Mouse (Mus musculus) inflammation-experienced regulatory T-cells, adult 6 months (primary cell): ENCODE data around the gene Apoe. TPM values are rescaled to one million over a fixed set of nuclear protein-coding genes. Genes with fewer than 3 reads are reported as not detected.

Source experiments
- ATAC-seq: one replicate; pipeline ENCODE4 v1.8.0; 2017
- polyA plus RNA-seq, 3 experiments: library from polyadenylated mRNA; unstranded; fragments of 100-300 nt; shearing (Covaris generic); gene quantifications; one replicate each; pipeline ENCODE4 v1.2.1; 2017

Gene Apoe
- polyA plus RNA-seq: 10 to 100 TPM in 2 of 3 experiments, 1 to 10 TPM in 1; 8.7 to 11.9 (median 10.6) TPM

DNA sequence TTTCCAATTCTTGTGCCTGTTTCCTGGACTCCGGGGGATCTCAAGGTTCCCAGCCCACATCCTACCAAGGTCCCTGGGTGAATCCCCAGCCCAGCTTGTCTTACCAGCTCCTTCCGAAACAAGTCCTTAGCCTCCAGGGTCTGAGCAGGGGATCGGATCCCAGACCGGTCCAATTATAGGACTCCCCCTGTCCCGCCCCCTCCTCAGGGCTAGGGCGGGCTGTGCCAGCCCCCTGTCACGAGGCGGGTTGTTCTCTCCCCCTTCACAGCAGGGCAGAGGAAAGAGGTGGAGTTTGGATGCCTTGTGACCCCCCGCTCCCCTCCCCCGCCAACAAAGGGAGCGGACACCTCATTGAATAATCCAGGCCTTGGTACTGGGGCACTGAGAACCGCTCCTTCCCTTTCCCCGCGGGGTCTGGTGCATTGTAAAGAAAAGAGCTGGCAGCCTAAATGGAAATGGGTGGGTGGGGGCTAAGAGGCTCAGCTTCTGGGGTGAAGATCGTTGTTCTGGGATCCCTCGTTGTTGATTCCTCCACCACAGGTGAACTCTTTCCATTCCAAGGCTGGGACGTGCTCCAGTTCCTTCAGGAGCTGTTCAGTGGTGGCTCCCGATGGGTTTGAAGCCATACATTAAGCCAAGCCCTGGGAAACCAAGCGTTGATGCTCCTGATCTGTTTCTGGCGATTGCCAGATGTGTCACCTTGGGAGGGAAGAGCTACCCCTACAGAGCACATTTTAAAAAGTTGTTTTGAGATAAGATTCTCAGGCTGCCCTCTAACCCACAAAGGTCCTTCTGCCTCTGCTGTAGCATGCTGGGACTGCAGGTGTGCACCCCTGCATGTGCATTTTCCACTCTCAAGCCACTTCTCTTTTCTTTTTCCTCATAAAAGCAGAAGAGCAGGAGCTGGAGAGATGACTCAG is at the start of gene Apoe:
Gene Apoe (minus strand): TSS at position 282 of the 920 bp plus-strand sequence.
- ATAC-seq: no peak

DNA sequence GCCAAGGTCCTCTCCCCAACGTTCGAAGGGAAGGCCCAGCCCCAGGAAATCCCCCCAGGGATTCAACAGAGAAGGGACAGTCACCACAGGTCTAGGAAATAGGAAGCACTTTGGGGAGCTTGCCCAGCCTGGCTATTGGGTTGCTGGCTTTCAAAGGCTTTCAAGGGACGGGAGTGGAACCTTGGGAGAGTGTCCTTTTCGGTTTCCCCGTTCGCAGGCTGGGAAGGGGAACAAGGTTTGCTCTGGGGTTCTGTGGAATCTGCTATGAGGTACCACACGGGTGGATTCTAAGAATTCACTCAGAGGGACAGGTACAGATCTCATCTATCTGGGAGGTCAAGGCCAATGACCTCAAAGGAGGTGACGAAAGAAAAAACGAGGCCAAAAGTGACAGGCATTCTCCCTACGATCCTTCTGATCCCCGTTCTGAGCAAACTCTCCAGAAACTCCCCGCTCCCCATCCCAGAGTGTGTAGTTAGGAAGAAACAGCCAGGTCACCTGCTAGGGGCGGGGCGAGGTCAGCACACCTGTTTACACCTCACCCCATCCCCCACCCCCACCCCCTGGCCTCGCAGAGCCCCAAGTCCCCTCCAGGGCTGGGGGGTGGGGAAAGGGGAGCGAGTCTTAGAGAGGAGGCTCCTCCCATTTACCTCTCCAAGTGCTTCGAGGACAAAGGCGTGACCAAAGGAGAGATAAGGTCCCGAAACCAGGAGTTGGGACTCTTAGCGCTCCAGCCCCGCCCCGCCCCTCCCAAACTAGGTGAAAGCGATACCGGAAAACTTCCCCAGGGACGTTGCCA is 48.6 kb upstream of the Apoe start:
- ATAC-seq: no peak

DNA sequence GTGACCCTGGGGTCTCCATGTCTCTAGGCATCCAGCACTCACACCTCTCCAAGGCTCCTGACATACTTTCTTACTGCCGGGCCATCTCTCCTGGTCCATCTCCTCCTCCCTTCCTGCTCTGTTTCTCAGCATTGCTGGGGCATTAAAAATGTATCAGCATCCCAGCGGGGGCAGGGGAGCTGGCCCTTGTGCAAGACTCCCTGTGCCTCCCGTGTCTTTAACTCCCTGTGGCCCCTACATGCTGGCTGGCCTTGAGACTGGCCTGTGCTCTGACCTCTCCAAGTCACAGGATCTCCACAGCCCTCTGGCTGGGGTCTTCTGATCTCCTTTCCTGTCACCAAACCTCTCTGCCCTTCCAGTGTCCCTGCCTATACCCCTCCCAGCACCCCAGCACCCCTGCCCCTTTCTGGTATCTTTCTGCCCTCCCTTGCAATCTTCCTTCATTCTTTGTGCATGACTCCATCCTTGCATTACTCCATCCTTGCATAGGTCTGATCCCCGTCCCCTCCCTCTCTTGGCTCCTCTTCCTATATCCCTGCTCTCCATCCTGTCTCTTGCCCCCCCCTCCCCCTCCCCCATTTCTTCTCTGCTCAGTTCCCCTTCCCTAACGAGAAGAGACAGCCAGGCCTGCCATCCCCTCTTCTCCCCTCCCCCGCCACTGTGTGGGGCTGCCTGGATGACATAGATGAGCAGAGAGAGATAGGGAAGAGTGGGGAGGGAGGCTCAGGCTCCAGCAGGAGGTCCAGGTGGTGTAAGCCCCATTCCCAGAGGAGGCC is 47.6 kb upstream of the Apoe start:
- no peak for ATAC-seq

DNA sequence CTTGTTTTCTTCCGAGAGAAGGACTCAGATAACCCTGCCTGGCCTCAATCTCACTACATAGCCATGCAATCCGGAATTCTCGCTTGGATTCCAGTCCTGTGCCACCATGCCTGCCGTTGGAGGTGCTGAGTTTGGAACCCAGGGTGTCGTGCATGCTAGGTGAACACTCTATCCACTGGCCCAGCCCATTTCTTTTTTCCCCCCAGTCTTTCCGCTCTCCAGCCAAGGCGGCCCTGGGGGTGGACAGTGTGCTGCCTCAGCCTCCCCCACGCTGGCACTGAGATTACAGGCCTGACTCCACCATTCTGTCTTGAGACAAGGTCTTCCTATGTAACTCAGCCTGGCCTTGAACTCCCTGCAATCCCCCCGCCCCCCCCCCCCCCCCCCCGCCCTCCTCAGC is 47.0 kb upstream of the Apoe start:
- ATAC-seq: no peak

DNA sequence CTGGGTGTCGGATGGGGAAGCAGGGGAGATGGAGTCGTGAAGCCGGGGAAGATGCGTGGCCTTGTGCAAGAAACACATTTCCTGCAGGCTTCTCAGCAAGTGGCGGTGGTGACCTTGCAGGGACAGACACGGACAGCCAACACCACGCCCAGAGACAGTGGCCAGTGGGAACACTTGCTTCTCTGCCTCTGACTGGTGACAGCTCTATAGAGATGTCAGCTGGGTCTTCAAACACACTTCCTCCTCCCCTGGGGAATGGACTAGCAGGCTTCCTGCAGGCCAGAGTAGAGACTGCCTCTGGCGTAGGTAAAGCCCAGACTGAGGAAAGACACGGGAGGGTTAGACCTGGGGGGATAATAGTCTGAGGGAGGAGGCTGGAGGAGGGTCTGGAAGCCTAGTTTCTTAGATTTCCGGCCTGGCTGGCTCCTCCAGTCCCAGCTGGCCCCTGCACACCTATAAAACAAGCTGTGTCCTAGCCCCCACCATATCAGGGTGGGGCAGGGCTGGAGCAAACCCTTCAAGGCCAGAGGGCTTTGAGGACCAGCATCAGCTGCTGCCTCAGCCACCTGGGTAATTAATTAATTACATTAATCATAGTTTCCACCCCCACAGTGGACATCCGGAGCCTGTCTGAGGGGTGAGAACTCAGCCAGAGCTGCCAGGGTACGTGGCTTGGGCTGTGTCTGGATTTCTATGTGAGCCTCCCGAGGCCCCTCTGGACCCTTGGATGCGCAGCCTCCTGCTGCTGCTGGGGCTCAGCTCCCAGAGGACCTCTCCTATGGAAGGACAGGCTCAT is 45.8 kb upstream of the Apoe start:
- no peak for ATAC-seq

DNA sequence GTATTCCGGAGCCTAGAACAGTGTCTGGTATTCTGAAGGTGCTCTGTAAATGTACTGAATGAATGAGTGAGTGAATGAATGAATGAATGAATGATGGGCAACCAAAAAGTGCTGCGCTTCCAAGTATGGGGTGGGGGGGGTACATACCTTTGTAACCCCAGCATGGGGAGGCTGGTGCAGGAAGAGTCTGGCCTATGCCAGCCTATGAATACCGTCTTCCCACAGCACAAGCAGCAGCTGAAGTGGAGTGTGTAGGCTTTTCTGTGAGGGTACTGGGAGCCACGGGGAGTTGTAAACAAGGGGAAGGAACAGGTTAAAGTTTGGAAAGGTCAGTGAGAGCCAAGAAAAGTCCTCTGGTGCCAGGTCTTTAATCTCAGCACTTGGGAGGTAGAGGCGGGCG is 44.8 kb upstream of the Apoe start:
- no peak for ATAC-seq

DNA sequence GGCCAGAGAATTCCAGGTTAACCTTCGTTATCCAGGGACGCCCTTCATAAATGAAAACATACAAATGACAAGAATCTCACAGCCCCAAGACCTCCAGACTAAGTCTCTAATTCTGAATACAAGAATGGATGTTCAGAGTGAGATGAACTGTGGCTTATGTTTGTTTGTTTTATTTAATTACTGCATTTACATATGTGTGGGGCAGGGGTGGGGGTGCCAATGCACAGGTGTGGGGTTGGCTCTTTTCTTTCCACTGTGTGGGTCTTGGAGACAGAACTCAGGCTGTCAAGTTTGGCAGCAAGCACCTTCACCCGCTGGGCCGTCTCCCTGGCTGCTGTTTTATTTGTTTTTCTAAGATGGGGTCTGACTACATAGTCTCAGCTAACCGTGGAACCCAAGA is 43.5 kb upstream of the Apoe start:
- ATAC-seq: no peak

DNA sequence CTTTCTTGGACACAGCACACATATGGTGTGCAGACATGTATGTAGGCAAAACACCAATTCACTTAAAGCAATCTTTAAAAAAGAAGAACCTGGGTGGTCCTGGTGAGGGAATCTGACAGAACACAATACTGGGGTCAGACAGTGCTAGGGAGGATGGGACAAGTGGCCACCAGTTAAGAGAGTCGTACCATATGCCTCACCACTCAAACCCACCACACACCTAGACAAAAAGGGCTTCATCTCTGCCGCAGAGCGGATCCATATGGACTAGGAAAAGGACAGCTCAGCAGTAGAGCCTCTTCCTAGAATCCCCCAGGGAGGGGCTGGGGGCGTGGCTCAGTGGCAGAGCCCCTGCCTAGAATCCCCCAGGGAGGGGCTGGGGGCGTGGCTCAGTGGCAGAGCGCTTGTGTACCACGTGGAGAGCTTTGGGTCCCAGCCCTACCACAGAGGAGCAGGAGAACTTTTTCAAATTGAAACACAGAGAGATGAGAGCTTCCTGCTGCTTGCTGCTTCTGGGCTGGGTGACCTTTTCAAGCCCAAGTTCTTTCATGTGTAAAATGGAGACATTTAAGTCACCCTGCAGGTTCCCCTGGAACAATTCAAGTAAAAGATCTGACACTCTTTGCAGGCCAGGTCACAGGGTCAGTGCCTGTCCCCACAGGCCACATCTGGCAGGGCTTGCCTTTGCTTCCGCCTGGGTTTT is 42.5 kb upstream of the Apoe start:
- ATAC-seq: no peak

DNA sequence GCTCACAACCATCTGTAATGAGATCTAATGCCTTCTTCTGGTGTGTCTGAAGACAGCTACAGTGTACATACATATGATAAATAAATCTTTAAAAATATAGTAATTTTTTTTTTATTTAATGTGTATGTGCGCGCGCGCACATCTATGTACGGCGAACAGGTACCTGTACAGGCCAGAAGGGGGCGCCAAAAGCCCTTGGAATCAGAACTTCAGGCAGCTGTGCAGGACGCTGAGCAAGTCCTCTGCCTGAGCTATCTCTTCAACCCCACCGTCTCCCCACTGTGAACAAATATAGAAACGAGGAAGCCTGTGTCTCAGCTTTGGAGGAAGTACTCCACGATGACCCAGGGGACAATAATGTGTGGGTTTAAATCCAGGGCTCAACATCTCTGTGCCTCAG is 41.3 kb upstream of the Apoe start:
- no peak for ATAC-seq

DNA sequence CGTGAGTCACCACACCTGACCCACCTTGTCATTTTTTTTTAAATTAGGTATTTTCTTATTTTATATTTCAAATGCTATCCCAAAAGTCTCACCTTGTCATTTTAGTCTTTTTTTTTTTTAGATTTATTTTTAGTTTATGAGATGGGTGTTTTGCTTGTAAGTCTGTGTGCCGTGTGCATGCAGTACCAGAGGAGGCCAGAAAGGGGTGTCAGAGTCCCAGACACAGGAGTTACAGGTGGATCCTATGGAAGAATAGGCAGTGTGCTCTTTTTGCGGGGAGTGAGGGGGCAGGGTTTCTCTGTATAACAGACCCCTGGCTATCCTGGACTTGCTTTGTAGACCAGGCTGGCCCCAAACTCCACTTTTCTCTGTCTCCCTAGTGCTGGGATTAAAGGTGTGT is 39.8 kb upstream of the Apoe start:
- ATAC-seq: no peak

DNA sequence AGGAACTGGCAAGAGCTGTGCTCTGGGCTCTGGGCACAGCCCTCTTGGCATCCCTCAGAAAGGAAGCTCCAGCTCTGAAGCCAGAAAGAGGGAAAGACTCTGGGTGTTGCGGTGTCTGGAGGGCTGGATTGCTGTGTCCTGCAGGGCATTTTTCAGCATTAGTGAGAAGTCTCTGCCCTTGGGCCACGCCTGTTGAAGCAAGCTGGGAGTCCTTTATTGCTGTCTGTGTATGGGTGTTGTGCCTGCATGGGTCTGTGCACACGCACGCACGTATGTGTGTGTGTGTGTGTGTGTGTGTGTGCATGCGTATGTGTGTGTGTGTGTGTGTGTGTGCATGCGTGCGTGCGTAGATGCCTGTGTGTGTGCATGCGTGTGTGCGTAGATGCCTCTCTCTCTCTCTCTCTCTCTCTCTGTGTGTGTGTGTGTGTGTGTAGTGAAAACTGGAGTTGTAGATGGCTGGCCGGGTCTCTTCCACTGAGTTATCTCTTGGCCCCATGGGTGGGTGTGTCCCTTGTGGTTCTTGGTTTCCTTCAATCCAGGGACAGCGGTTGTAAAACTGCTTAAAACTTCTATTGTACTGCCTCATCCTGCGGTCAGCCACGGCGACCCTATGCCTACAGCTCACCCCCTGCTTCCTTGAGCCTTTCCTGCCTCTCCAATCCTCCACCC is 37.5 kb upstream of the Apoe start:
- no peak for ATAC-seq

DNA sequence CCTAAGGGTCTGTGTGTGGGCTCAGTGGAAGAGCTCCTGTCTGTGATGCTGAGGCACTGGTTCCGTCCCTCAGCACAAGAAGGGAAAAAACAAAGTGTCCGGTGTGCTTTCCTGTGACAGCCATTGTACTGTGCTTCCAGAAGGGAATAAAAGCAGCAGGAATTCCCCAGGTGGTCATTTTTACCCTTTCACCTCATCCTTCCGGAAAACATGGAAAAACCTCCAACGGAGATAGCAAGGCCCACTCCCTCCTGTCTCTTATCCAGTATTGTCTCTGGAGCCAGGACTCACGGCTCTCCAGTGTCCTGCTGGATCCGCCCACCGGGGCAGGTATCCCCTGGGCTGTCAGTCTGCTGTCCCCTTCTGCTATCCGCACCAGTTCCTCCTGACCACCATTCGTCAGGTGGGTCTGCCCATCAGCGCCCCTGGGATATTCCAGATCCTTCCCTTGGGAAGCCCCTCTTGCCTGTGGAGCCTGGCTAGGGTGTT is 35.2 kb upstream of the Apoe start:
- ATAC-seq: no peak

DNA sequence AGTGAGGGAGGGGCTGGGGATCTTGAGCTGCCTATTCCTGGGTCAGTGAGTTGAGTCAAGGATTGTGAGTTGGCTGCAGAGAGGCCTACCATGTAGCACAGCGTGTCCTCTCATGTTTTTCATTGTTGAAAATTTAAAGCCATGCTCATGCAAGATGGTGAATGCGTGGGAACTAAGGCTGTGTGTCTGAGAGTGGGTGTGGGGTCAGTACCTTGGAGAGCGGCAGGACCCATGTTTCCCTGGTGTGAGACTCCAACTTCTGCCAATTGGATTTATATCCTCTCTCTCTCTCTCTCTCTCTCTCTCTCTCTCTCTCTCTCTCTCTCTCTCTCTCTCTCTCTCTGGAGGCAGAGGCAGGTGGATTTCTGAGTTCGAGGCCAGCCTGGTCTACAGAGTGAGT is 27.6 kb upstream of the Apoe start:
- no peak for ATAC-seq

DNA sequence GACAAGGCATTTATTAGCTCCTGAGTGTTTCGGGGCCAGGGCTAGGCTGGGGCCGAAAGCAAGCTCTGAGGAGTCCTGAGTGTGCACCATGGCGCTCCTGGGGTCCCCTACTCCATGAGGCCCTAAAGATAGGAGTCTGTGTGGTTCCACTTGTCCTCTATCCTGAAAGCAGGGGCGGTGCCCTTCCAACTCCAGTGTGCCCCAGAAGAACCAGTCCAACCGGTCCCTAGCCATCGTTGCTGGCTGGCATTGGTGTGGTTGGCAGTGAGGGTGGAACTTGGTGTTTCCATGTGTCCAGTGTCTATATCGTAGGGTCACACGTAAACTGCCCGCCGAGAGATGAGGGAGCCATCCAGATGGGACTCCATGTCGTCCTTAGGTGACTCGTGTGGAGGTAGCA is 25.2 kb upstream of the Apoe start:
- ATAC-seq: no peak

DNA sequence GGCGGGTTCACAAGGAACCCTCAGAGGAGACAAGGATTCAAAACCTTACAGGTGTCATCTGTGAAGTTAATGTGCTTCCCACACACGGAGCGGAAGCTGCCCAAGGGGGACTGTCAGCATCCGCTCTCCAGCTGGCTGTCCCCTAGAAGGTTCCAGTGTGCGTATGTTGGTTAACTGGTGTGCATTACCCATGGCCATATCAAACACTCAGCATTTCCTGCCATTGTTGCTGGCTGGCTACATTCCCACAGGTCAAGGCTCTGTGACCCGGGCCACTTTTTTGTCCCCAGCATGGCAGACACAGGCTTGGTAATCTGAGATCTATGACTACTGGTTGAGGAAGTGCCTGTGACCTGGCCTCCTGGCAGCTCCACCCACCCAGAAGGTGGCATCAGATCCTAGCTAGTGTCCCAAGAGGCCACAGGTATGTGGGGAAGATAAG is 23.8 kb upstream of the Apoe start:
- ATAC-seq: no peak

DNA sequence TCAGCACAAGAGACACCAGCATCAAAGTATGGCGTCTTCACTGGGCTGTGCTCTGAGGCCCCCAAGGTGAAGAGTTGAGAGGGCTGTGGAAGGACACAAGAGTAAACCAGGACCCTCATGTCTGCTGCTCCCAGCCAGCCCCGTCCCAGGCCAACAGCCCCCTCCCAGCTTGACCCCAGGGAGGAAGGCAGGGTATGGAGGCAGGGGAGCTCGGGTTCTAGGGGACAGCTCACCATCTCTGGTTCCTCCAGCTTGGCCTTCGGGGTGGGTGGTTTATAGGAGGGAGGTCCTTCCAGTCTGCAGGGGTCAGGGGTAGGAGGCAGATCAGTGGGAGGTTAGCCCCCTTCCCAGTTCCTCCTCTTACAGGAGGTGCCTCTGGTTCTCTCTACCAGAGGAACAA is 20.2 kb upstream of the Apoe start:
- no peak for ATAC-seq

DNA sequence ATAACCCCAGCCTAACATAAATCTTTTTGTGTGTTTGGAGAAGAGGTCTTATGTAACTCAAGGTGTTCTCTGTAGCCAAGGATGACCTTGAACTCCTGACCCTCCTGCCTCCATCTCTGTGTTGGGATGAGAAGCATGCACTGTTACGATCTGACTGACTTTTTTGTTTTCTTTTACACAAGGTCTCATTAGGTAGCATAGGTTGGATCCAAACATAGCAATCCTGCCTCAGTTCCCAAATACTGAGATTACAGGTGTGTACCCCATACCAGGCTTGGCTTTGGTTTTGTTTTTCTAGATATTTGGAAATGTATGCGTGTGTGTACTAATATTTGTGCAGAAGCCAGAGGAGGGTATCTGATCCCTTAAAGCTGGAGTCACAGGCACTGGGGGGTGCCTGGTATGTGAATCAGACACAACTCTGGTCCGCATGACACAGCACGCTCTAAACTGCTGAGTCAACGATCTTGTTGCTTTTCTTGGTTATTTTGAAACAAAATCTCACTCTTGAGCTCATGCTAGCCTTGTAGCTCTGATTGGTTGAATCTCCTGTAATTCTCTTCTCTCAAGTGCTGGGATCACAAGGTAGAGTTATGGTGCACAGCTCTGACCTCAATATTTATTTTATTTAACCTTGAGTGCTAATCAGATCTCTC is 19.4 kb upstream of the Apoe start:
- no peak for ATAC-seq

DNA sequence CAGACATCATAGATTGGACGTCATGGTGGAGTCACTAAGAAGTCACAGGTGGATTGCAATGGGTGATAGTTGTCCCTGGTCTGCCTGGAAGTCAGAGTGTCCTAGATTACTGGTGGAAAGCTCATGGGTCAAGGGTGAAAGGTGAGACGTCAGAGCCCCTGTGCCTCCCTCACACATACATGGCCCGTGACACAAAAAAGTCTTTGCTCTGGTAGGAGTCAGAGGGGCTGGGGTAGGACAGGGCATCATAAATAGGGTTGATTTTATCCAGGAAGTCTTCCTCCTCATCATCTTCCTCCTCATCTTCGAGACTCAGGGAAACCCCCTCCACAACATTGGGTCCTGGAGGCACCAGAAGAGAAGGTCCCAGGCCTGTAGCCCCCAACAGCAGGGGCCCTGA is 18.4 kb upstream of the Apoe start:
- ATAC-seq: no peak

DNA sequence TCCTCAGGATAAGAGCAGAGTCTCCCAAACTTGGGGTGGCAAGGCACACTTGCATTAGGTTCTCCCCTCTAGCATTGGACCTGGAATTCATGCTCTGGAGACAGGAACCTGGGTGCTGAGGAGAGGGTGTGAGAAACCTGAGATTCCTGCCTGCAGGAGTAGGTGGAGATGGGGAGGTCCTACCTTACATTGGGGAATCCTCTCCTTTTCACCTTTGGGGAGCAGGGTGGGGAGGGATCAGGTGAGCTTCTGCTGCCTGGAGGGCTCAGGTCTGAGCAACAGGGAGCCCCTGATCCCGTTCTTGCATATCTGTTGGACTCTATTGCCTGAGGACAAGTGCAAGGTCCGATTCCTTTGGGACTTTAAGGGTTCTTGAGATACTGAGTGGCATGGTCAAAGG is 17.8 kb upstream of the Apoe start:
- ATAC-seq: no peak

DNA sequence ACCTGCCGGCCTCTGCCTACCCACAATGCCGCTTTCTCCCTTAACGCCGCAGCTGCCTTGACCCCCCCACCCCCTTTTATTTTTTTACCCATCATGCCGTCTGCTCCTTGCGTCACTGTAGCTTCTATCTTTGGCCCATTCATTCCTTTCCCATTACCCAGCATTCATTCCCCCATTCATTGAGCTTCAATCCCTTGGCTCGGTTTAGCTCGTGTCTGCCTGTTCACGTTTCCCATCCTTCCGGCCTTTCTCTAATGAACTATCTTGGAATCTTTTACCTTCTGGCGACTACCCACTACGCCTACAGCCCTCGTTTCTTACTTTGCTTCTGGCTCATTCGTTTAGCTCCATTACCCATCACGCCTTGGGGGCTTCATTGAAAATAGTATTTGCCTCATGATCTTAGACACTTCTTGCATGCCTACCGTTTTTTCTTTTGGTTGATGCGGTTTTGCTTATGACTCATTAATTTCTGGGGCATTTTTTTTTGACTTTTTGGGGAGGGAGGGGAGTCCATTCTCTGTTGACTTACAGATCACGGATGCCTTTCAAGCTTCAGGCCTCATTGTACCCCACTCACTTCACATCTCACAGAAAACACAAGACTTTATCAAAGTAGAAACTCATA is 17.2 kb upstream of the Apoe start:
- peak; percentile 15 for ATAC-seq
